Mouse (Mus musculus): Measurements from ENCODE around the gene Zbtb4. TPM values are rescaled to one million over a fixed set of nuclear protein-coding genes. Genes with fewer than 3 reads are reported as not detected.

Gene Zbtb4
- polyA plus RNA-seq, 1 experiment from 2014 or later, result 17.8 TPM

- WGBS (ENCODE audit: missing documents), result 42% methylated on average over 9 of the region's 9 CpGs
- peak overlapping the region; percentile 95 for H3K27ac ChIP-seq
Measured at GRCm38 (mm10) chr11:69757303-69758089, 8.2 kb upstream of the Zbtb4 start.

GRCm38 (mm10) chr11:69758090-69758456 is 7.6 kb upstream of the Zbtb4 start:
- under 1% methylated on average over 17 of the region's 26 CpGs for WGBS (ENCODE audit: missing documents)
- Histone ChIP-seq H3K36me3 (ENCODE audit: inconsistent target) (no peaks in the 10 kb centered on the region), H3K4me3 (ENCODE audit: inconsistent target) (peak overlapping the region; percentile 53), H3K79me2 (ENCODE audit: inconsistent target) (peaks cover 48% of the 10 kb centered on the region), H3K27ac (peak overlapping the region; percentile 95)

More at GRCm38 (mm10) chr11:69757303-69758089, 8.2 kb upstream of the Zbtb4 start:
- H3K4me3 ChIP-seq (ENCODE audit: inconsistent target), result peak overlapping the region; percentile 53
- H3K79me2 ChIP-seq (ENCODE audit: inconsistent target), result peaks cover 54% of the 10 kb centered on the region
- no peaks in the 10 kb centered on the region for H3K36me3 ChIP-seq (ENCODE audit: inconsistent target)

- under 1% methylated on average over 34 of the region's 36 CpGs for WGBS (ENCODE audit: missing documents)
- H3K79me2 ChIP-seq (ENCODE audit: inconsistent target), result peaks cover 43% of the 10 kb centered on the region
- peak within 1 kb of the TSS; percentile 95 for H3K27ac ChIP-seq
- H3K36me3 ChIP-seq (ENCODE audit: inconsistent target), result no peaks in the 10 kb centered on the region
- peak within 1 kb of the TSS; percentile 53 for H3K4me3 ChIP-seq (ENCODE audit: inconsistent target)
Measured at GRCm38 (mm10) chr11:69758478-69758970, 7.2 kb upstream of the Zbtb4 start, which contains the start of gene Polr2a. Polr2a (minus strand) TSS chr11:69758637.

GRCm38 (mm10) chr11:69758971-69759721 is 6.6 kb upstream of the Zbtb4 start:
- Histone ChIP-seq H3K27ac (peak overlapping the region; percentile 95), H3K4me3 (ENCODE audit: inconsistent target) (peak overlapping the region; percentile 53), H3K36me3 (ENCODE audit: inconsistent target) (no peaks in the 10 kb centered on the region), H3K79me2 (ENCODE audit: inconsistent target) (peaks cover 37% of the 10 kb centered on the region)
- WGBS (ENCODE audit: missing documents), result 2% methylated on average over 37 of the region's 37 CpGs

GRCm38 (mm10) chr11:69760160-69760900 is 5.4 kb upstream of the Zbtb4 start:
- 73% methylated on average over 10 of the region's 14 CpGs for WGBS (ENCODE audit: missing documents)
- H3K4me3 ChIP-seq (ENCODE audit: inconsistent target), result no peak overlapping the region
- H3K36me3 ChIP-seq (ENCODE audit: inconsistent target), result no peaks in the 10 kb centered on the region
- H3K27ac ChIP-seq, result no peak overlapping the region
- H3K79me2 ChIP-seq (ENCODE audit: inconsistent target), result peaks cover 25% of the 10 kb centered on the region

- no peaks in the 10 kb centered on the region for H3K36me3 ChIP-seq (ENCODE audit: inconsistent target)
- no peak overlapping the region for H3K27ac ChIP-seq
- WGBS (ENCODE audit: missing documents), result 100% methylated on average over 6 of the region's 7 CpGs
- H3K79me2 ChIP-seq (ENCODE audit: inconsistent target), result peaks cover 20% of the 10 kb centered on the region
- H3K4me3 ChIP-seq (ENCODE audit: inconsistent target), result no peak overlapping the region
Measured at GRCm38 (mm10) chr11:69760901-69761200, 4.9 kb upstream of the Zbtb4 start.

GRCm38 (mm10) chr11:69761868-69762267 is 3.8 kb upstream of the Zbtb4 start, which contains the start of gene Slc35g3:
Slc35g3 (minus strand) TSS chr11:69761968.
- WGBS (ENCODE audit: missing documents), result 67% methylated on average over 1 of the region's 1 CpGs
- Histone ChIP-seq H3K4me3 (ENCODE audit: inconsistent target) (no peak within 1 kb of the TSS), H3K79me2 (ENCODE audit: inconsistent target) (peaks cover 15% of the 10 kb centered on the region), H3K27ac (no peak within 1 kb of the TSS), H3K36me3 (ENCODE audit: inconsistent target) (no peaks in the 10 kb centered on the region)

- H3K27ac ChIP-seq, result no peak overlapping the region
- H3K4me3 ChIP-seq (ENCODE audit: inconsistent target), result no peak overlapping the region
- H3K36me3 ChIP-seq (ENCODE audit: inconsistent target), result no peaks in the 10 kb centered on the region
- 90% methylated on average over 7 of the region's 7 CpGs for WGBS (ENCODE audit: missing documents)
- peaks cover 22% of the 10 kb centered on the region for H3K79me2 ChIP-seq (ENCODE audit: inconsistent target)
Measured at GRCm38 (mm10) chr11:69763551-69763950, 2.2 kb upstream of the Zbtb4 start.

- Histone ChIP-seq H3K79me2 (ENCODE audit: inconsistent target) (peaks cover 46% of the 10 kb centered on the region), H3K36me3 (ENCODE audit: inconsistent target) (no peaks in the 10 kb centered on the region), H3K27ac (no peak overlapping the region), H3K4me3 (ENCODE audit: inconsistent target) (peak overlapping the region; percentile 53)
- 1% methylated on average over 36 of the region's 37 CpGs for WGBS (ENCODE audit: missing documents)
Measured at GRCm38 (mm10) chr11:69766126-69766609, 456 bp downstream of the Zbtb4 start.

- H3K36me3 ChIP-seq (ENCODE audit: inconsistent target), result no peaks in the 10 kb centered on the region
- peak overlapping the region; percentile 53 for H3K4me3 ChIP-seq (ENCODE audit: inconsistent target)
- WGBS (ENCODE audit: missing documents), result 91% methylated on average over 13 of the region's 13 CpGs
- H3K79me2 ChIP-seq (ENCODE audit: inconsistent target), result peaks cover 46% of the 10 kb centered on the region
- H3K27ac ChIP-seq, result no peak overlapping the region
Measured at GRCm38 (mm10) chr11:69766872-69767624, 1.3 kb downstream of the Zbtb4 start.

GRCm38 (mm10) chr11:69767625-69767909 is 1.9 kb downstream of the Zbtb4 start:
- no peaks in the 10 kb centered on the region for H3K36me3 ChIP-seq (ENCODE audit: inconsistent target)
- no peak overlapping the region for H3K27ac ChIP-seq
- H3K4me3 ChIP-seq (ENCODE audit: inconsistent target), result no peak overlapping the region
- WGBS (ENCODE audit: missing documents), result 92% methylated on average over 4 of the region's 4 CpGs
- peaks cover 46% of the 10 kb centered on the region for H3K79me2 ChIP-seq (ENCODE audit: inconsistent target)

- H3K4me3 ChIP-seq (ENCODE audit: inconsistent target), result no peak overlapping the region
- no peak overlapping the region for H3K27ac ChIP-seq
- peaks cover 14% of the 10 kb centered on the region; the same call in 1 of the 2 replicates for H3K36me3 ChIP-seq (ENCODE audit: inconsistent target)
- WGBS (ENCODE audit: missing documents), result 63% methylated on average over 5 of the region's 5 CpGs
- peaks cover 10% of the 10 kb centered on the region for H3K79me2 ChIP-seq (ENCODE audit: inconsistent target)
Measured at GRCm38 (mm10) chr11:69774961-69775360, 9.2 kb downstream of the Zbtb4 start.

GRCm38 (mm10) chr11:69775716-69776115 is 10.0 kb downstream of the Zbtb4 start:
- Histone ChIP-seq H3K27ac (no peak overlapping the region), H3K79me2 (ENCODE audit: inconsistent target) (peaks cover 3% of the 10 kb centered on the region), H3K4me3 (ENCODE audit: inconsistent target) (no peak overlapping the region), H3K36me3 (ENCODE audit: inconsistent target) (peaks cover 14% of the 10 kb centered on the region; the same call in 1 of the 2 replicates)
- WGBS (ENCODE audit: missing documents), result 93% methylated on average over 10 of the region's 10 CpGs

GRCm38 (mm10) chr11:69776488-69776887 is 10.8 kb downstream of the Zbtb4 start:
- H3K4me3 ChIP-seq (ENCODE audit: inconsistent target), result no peak overlapping the region
- H3K27ac ChIP-seq, result no peak overlapping the region
- peaks cover 14% of the 10 kb centered on the region; the same call in 1 of the 2 replicates for H3K36me3 ChIP-seq (ENCODE audit: inconsistent target)
- no peaks in the 10 kb centered on the region; the same call in 1 of the 2 replicates for H3K79me2 ChIP-seq (ENCODE audit: inconsistent target)
- 90% methylated on average over 19 of the region's 20 CpGs for WGBS (ENCODE audit: missing documents)

All from macrophage (primary cell).